Mouse (Mus musculus) cerebellum, postnatal 25 days (tissue): ENCODE measurements around the gene Fbxo6.
"Not testable (repeated sequence)": the region's sequence is repeated elsewhere in the genome, so short reads cannot be mapped to it uniquely, and the experiment has no call there.

Experiments used
- DNase-seq, 2 experiments: peaks; one replicate each; pipeline ENCODE4 v3.0.0; 2021; ENCODE audit warnings: mixed read lengths in 2 of 2

The Fbxo6 gene

DNA sequence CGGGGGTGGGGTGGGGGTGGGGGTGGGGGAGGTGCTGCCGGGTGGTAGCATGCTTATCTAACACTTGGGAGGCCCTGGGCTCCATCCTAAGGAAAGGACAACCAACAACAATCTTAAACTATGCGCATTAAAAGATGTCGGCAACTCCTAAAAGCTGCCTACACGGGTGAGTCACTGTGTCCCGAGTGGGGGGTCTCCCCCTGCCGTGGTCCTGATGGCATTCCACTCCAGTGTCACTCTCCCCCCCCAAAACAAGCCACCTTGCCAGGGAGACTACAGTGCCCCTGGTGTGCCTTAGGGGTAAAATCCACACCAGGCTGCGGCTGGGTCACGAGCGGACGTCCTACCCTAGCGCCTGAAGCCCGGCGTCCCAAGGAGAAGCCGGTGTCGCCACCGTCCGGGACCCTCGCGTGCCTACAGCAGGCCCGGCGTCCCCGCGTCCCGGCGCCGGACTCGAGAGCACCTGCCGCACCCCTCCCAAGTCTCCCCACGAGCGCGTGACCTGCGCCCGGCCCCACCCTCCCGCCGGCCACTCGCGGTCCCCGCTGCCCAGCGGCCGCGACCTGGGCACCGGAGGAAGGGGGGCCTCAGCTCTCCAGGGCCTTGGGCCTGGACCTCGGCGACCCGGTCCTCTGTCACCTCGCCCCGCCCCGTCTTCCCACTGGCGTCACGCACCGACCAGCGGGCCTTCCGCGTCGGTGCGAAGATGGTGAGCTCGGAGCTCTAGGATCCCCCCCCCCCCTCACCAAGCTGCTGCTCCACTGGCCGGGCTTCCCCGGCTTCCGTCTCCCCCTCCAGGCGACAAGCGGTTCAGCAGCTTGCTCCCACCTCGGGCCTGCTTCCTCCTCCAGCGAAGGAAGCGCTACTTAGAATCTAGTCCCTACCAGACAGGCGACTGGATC lies at the start of gene Fbxo6:
Gene Fbxo6 (minus strand): TSS at position 874 of the 902 bp plus-strand sequence.
- DNase-seq, result peak; percentile 89 to 92

DNA sequence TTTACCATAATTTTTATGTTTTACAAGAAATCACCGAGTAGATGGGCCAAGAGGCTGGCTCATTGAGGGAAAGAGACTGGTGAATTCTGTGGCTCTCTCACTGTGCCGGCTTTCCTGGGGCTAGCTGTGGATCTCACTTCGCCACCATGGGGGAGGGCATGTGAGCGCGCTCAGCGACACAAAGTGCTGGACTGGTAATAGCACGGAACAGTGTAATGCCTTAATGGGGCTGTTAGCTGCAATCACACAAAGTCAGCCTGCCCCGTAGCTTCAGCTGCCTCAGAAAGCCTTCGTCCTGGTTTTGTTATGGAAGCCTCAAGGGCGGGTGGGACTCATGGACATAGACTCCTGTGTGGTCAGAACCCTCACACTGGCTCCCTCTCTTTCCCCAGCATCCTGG lies 46.8 kb upstream of the Fbxo6 start:
- no peak for DNase-seq

DNA sequence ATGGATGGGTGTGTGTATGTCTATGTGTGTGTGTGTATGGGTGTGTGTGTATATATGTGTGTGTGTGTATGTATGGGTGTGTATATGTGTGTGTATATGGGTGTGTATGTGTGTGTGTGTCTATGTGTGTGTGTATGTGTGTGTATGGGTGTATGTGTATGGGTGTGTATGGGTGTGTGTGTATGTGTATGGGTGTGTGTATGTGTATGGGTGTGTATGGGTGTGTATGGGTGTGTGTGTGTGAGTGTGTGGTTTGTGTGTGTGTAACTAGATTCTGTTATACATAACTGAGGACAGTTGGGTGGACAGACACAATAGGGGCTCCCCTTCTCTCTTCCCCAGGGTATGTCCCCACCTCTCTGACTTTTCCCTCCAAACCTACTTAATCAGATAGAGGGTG lies 42.5 kb upstream of the Fbxo6 start:
- DNase-seq, result no peak

DNA sequence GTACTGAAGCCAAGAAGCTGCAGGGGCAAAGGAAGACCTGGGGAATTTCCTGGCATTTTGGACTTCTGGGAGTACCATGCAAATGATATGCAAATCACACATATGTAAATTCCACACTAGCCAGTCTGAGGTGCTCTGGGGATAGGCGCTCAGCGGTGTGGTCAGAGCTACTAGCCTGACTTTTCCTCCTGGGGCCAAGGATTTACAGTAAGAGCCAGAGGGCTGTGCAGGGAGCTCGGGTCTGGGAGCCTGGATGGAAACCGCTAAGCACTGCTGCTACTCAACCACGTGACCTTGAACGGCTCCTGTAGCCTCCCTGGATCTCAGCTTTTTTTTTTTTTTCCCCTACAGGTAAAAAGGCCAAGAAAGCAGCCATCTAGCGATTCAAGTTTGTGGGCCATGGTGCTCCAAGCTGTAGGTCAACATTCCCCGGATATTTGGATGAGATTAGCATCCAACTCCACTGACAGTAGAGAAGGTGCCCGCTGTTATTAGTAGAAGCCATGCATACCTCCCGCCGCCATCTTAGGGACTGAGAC lies 40.8 kb upstream of the Fbxo6 start:
- DNase-seq, result peak in 1 of 2 experiments; percentile 54

DNA sequence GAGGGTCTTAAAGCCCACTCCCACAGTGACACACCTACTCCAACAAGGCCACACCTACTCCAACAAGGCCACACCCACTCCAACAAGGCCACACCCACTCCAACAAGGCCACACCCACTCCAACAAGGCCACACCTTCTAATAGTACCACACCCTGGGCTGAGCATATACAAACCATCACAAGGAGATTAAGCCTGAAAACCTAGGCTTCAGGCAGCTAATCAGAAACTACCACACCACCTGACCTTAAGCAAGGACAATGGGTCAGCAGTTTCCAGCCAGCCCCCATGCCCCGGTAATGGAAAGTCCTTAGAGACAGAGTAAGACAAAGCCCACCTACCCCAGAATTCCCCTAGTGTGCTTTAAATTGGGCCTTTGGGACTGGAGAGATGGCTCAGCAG lies 36.8 kb upstream of the Fbxo6 start:
- DNase-seq, result not testable (repeated sequence)

DNA sequence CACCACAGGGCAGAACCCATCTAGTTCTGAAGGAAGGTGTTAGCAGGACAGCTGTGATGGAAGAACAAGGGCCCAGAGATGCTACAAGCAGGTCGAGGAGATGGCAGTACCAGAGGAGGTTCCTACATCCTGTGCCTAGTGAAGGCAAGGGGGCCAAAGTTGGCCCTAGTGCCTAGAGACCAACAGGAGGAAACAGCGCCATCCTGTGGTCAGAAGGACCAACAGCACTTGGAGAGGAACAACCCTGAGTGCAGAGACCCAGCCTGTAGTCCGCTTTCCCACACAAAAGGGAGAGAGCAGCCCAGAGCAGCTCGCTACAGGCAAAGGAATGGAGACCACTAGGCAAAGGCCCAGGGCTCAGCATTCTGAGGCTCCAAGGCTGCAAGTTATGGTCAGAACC lies 33.9 kb upstream of the Fbxo6 start:
- DNase-seq, result no peak

DNA sequence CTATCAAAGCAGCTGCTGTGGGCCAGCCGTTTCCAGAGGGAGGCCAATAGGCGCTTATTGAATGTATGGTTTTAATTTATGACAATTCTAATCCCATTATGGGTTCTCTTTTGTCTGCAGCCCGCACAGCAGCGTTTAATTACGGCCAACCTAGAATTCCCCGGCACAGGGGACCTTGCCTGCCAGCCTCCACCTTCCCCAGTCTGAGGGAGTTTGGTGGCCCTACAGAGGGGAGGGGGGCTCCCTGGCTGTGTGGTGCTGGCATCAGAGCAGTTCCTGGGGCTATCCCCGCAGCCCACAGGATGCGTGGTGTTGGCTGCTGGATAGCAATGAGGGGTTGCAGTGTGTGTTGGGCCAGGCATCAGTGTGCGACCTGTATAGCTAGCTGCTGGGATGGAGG lies 32.6 kb upstream of the Fbxo6 start:
- DNase-seq, result no peak

DNA sequence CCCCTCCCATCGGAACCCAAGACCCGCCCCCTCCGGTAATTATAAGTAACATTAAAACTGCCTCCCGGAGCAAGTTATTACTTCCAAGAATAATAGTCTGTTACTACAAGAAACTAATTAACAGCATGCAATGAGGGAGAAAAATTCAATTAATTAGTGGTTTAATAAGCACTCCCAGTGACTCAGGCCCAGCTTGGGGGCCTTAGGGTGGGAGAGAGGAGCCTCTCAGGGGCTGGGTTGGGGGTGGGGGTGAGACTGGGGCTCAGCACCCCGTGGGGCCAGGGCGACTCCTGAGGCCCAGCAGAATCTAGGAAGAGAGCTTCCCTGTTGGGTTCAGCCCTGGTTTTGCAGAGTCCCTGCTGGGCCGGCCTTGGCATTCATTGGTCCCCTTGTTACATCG lies 30.4 kb upstream of the Fbxo6 start:
- no peak for DNase-seq

DNA sequence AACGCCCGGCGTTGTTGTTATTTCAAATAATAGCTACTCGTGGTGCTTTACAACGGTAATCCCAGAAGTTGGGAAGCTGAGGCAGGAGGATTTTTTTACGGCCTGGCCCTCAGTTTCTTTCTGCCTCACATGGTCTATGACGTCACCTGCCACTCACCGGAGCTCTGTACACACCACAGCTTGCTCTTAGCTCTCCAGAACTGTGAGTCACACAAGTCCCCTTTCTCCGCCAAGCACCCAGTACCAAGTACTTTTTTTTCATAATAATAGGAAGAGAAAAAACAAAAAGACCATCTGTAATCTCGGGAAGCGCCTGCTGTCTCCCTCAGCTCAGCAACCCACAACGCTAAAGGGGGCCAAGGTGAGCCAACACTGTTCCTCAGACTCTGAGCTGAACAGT lies 29.5 kb upstream of the Fbxo6 start:
- DNase-seq, result no peak

DNA sequence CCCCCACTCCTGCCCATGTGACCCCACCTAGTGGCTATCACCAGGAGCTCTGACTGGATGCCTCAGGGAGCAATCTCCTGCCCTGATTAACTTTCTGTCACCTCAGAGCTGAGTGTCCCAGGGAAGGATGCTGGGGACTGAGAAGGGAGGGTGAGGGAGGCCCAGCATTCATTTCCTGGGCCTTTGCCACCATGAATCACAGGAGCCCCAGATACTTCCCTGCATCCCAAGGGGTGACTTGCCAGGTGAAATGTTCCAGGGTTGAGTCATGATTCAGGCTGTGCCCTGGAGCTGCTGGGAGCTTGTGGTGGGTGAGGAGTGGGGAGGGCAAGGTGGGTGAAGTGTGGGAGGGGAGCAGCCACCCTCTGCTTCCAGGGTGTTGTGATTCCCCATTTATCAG lies 25.8 kb upstream of the Fbxo6 start:
- DNase-seq, result no peak

DNA sequence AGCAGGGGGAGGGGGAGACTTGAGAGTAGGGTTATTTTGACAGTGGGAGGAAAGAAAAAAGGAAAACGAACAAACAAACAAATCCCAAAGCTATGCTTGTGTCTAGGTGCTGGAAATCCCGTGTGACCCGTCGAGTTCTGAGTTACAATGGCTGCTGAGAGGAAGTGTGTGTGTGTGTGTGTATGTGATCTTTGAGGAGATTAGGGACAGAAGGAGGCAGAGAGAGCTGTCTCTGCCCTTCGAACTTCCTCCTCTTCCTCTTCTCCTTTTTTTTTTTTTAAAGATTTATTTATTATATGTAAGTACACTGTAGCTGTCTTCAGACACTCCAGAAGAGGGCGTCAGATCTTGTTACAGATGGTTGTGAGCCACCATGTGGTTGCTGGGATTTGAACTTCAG lies 24.7 kb upstream of the Fbxo6 start:
- not testable (repeated sequence) for DNase-seq

DNA sequence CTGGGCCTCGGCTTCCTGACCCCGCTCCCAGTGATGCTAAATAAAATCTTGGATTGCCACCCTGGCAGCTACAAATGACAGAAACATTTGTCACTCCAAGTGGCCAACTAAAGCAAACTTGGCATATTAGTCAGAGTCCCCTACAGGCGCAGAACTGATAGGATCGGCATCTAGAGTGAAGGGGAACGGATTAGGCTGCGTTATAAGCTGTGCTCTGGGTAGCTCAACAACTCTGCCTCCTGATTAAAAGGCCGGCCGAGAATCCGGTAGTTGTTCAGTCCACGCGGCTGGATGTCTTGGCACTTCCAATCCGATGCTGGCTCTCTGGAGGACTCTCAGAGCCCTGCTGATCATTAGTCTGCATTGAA lies 22.5 kb upstream of the Fbxo6 start:
- DNase-seq, result peak in 1 of 2 experiments; percentile 33

DNA sequence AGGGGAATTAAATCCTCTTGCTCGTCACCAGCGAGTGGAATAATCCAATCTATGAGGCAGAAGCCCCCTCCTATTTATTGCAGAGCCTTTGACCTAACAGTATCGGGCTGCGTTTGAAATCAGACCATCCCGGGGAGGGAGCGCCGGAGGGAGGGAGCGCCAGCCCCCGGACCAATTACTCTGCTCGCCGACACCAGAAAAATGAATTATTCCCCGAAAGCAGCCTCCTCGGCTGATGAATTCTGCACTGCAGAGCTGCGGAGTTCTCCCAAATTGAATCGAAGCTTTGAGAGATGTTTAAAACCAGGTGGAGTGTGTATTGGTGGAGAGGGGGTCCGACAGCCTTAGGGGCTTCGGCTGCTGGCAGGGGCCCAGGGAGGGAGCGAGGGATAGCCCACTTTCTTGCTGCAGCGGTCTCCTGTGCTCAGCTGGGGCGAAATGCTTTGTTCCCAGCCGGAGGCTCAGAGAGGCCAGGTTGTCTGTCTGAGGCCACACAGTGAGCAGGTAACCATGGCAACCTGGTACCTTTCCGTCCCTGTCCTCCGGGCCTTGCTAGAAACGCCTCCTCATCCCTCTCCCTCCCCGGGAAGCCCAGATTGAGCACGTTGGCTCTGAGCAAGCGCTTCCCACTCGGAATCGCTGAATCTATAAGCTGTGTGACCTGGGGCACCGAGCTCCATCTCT lies 22.0 kb upstream of the Fbxo6 start:
- peak; percentile 69 to 74 for DNase-seq

DNA sequence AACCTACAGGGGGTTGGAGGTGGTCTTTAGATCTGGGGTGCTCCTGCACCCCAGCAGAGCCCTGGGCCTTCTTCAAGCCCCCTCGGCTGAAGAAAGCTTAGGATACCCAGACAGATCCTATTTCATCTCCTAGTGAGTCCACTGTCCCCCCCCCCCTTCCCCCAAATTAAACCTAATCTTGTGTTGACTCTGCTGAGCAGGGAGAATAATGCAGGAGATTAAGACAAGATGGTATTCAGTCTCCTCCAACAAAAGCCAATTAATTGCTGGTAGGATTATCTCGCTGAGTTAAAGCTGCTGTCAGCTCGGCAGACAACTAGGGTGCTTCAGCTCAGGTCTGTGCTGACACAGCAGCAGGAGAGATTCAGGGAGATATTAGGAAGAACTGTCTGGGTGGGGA lies 19.3 kb upstream of the Fbxo6 start:
- DNase-seq, result no peak

DNA sequence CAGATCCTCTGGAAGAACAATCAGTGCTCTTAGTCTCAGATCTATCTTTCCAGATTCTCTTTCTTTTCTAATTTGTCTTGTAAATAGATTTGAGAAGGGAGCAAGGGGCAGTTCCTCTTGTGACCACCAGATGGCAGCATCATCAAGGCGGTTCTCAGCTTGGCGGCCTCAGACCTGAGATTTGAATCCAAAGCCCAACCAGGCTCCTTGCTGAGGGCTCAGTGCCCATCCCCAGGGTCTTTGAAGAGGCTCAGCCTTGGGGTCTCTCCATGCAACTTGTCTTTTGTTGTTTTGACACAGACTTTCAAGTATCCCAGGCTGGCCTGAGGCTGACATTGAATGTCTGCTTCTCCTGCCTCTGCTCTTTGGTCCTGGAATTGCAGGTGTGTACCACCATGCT lies 18.9 kb upstream of the Fbxo6 start:
- DNase-seq, result peak; percentile 73 to 78

DNA sequence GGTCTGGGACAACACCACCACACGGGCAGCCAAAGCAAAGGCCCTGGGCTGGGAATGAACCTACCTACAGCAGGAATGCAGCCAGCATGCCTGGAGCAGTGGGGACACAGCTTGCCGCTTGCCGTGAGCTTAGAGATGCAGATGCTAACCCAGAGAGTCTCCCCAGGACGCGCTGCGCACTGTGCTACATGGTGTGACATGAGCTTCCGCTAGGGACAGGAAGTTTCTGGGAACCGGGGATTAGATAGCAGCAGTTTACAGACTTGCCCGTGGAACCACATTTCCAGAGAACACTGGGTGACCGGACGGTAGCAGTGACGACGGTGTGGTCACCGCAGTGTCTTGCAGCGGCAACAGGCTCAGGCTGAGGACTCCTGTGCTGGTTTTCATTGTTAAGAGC lies 17.6 kb upstream of the Fbxo6 start:
- DNase-seq, result peak in 1 of 2 experiments; percentile 18

DNA sequence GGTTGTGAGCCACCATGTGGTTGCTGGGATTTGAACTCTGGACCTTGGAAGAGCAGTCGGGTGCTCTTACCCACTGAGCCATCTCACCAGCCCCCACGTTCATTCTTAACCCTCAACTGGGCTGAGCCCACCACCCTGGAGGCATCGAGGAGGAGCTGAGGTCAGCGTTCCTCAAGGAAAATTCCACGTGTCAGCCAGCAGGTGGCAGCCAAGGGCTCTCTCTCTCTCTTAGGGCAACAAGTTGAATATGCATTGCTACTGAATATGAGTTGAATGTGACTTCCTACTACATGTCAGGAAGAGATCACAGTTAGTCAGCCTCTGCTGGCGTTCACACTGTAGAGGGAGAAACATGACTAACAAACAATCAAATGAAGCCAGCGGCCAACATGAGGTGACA lies 16.3 kb upstream of the Fbxo6 start:
- DNase-seq, result peak; percentile 75 to 85

DNA sequence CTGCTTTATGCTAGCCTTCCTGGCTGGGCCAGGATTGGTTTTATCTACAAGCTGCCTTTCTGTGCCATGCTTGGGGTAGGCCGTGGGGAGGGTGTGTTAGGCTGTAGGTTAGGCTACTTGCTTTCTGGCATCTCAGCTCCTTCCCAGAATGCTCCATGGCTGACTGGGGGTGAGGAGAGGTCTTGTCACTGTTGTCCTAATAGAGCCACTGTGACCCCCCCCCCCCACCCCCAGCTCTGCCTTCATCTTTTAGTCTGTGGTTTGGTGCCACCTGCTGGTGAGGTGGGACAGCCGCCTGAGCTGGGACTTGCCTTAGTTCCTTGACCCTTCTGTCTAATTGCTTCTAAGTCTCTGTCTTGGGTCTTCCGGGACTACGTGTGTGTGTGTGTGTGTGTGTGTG lies 15.0 kb upstream of the Fbxo6 start:
- DNase-seq, result peak; percentile 75 to 88

DNA sequence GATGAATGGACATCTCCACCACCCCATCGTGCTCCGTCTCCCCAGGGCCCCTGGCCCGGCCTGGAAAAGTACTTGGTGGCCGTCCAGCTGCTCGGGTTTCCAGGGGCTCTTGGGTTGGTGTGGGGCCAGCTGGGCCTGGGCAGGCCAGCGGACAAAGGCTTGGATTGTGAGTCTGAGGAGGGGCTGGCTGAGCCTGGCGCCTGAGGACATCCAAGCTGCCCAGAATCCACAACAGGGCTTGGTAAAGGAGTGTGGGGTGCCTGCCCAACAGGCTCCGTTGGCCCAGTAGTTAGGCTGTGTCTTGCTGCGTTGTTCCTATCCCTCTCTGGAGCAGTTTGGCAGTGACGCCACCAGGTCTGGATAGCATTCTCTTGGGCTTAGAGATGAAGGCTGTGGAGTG lies 14.5 kb upstream of the Fbxo6 start:
- peak; percentile 41 to 69 for DNase-seq

DNA sequence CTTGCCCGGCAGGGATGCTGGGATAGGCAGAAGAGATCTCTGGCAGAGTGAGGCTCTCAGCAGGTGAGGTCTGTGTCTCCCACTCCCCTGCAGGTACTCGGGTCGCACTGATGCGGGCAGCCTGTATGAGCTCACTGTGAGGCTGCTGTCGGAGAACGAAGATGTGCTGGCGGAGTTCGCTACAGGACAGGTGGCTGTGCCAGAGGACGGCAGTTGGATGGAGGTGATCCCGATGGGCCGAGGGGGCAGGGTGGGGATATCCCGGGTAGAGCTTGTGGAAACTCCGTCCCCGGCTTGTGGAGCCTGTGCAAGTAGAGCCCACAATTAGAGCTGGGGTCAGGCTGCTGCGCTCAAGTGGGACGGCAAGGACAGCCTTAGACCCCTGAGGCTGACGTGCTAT lies 13.6 kb upstream of the Fbxo6 start:
- peak in 1 of 2 experiments; percentile 31 for DNase-seq

DNA sequence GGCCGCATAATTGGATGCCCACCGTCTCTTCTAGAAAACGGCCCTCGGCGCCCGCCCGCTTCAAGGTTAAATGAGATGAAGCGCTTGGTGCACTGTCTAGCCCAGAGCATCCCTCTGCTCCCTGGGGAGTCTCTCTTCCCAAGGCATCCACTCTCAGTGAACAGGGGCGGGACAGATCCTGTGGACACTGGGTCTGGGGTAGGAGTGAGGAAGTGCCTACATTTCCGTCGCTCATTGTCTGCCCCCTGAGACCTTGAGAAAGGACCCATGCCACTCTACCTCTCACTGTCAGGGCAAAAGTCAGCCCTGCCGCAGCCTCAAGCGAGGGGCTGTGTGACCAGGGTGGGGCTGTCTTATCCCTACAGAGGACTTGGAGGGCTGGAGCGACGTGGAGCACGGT lies 12.5 kb upstream of the Fbxo6 start:
- DNase-seq, result no peak

DNA sequence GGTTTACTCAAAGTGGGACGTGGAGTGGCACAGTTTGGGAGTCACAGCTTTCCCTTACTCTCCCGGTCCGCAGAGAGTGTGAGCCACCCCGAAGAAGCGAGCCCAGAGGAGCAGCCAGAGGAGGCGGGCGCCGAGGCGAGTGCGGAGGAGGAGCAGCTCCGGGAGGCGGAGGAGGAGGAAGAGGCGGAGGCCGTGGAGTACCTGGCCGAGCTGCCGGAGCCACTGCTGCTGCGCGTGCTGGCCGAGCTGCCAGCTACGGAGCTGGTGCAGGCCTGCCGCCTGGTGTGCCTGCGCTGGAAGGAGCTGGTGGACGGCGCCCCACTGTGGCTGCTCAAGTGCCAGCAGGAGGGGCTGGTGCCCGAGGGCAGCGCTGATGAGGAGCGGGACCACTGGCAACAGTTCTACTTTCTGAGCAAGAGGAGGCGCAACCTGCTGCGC lies 12.1 kb upstream of the Fbxo6 start:
- peak; percentile 69 to 77 for DNase-seq

DNA sequence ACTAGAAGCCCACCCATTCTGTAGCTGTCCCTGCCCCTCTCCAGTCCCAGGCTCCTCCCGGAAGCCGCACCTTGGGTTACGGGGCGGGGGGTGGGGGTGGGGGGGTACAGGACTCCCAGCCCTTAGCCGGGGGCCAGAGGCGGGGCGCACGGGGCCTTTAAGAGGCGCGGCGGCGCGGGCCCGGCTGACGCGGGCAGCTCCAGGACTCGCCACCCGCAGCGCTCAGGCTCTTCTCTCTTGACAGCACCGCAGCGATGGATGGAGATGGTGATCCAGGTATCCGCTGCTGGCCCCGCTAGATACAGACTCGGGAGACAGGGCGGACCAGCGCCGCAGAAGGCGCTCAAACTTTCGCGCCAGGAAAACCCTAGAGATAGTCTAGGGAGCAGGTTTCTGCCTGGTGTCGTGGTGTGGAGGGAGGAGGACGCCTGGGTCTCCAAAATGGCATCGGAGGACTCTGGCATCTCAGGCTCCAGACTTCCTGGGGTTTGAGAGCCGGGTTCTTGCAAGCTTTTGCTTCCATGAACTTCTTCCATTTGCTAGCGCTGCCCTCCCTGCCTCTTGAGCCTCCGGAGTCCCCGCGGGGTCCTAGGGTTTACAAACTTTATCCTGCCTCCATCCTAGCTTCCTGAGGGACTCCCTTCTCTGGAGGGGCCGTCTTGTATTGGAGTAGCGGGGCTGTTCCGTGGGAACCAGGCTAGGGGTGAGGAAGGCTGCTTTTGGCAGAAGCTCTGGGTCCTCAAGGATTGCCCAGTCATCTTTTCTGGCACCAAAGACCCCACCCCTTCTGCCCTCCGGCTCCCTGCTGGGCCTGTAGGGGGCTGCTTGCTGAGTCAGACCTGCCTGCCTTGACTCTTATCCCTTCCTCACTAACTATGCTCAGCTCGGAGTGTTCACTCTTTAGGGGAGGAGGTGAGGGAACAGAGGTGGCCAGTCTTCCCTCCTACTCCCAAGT lies 8.8 kb upstream of the Fbxo6 start, which contains the start of the genes Fbxo44 and Fbxo2:
Gene Fbxo44 (minus strand): TSS at position 47 of the 955 bp plus-strand sequence.
Gene Fbxo2 (plus strand): TSS at position 186 of the 955 bp plus-strand sequence.
- DNase-seq, result peak; percentile 73 to 79
